Mouse (Mus musculus) cerebellum, postnatal 25 days (tissue): ENCODE results near the gene Fbxo36.
A peak's percentile ranks its signal among the peaks of the same experiment; 100 is the strongest.

ENCODE experiments used
- DNase-seq, 2 experiments: peaks; one replicate each; pipeline ENCODE4 v3.0.0; 2021; ENCODE audit warnings: mixed read lengths in 2 of 2

The Fbxo36 gene

DNA sequence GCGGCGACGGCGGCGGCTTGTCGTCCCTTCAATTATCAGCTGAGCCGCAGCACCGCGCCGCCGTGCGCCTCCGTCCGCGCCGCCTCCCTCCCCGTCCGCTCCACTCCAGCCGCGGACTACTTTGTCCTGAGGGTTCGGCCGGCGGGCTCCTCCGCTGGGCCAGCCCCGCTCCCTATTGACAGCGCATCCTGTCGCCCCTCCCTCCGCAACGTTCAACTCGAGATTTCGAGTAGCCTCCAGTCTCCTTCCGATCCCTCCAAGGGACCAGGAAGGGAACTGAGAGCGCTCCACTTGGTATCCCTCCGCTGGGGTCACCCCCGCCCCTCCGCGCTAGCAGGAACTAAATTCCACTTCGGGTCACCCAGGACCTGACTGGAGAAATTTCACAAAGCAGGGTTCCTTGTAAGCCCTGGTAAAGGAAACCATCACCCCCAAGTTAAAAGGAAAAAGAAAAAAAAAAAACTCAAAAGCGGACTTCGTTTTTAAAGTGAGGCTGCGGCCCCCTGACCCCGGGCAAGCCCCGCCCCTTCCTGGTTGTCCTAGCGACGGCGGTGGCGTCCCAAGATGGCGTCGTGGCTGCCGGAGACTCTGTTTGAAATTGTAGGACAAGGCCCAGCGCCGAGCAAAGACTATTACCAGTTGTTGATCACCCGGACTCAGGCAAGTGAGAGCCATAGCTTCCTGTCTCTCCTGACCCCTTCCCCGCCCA is at the start of gene Fbxo36:
Gene Fbxo36 (plus strand): TSS at position 533 of the 709 bp plus-strand sequence.
- peak; percentile 95 for DNase-seq

DNA sequence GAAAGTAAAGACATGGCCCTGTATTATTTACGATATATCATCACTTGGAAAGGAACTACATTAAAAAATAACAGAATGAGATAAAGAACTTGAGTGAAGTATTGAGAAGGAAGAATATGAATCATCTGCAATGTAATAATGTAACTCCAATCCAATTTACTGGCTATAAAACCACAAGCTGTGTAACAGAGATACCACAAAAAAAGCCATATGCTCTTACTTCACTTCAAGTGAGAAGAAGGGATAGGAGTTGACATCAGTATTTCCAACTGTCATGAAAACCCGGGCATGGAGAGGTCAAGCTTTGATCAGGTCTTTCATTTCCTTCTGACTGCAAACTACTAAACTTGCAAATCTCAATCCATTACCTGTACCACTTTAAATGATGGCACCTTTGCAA is 48.2 kb upstream of the Fbxo36 start:
- DNase-seq, result no peak

DNA sequence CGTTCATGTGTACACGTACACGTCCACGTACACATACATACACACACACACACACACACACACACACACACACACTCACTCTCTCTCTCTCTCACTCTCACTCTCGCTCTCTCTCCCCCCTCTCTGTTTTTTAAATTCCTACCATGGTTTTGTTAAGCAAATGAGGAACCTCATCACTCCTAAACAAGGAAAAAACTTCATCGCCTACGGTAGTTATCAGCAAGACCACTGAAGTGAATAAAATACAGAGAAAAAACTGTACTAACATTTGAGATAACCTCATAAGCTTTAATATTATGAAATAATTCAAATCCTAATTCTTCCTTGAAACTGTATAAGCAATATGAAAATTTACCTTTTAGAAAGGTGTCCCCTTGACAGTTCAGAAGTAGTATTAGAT is 44.3 kb upstream of the Fbxo36 start:
- no peak for DNase-seq

DNA sequence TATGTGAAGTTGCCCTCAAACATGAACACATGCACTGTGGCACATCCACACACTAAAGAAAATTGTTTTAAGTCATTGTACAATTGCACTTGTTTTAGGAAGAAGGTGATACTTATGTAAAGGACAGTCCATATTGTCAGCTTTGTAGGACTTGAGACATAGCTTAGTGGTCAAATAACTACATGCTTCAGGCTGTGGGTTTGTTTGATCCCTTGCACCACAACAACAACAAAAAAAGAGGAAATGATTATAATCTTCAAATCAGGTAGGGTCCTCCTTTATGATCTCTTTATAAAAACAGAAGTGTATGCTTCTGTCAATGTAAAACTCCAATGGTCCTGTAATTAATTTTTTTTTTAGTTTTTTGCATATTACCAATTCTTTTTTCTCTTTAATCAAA is 40.5 kb upstream of the Fbxo36 start:
- no peak for DNase-seq

DNA sequence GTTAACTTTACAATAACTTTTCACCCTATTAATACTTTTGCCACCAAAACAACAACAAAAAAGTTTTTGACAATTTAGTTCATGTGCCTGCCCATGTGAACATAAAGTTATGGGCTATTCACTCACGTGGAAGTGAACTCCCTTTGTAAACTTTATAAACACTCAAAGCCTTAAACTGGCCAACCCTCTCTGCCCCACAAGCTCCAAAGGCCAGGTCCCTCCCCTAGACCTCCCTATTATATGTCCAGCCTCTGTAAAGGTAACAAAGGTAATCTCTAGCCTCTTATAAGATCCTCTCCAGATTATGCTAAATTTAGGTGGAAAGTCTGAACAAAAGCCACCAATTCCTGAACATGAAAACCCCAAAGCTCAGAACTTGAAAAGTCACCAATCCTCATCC is 35.9 kb upstream of the Fbxo36 start:
- DNase-seq, result no peak

DNA sequence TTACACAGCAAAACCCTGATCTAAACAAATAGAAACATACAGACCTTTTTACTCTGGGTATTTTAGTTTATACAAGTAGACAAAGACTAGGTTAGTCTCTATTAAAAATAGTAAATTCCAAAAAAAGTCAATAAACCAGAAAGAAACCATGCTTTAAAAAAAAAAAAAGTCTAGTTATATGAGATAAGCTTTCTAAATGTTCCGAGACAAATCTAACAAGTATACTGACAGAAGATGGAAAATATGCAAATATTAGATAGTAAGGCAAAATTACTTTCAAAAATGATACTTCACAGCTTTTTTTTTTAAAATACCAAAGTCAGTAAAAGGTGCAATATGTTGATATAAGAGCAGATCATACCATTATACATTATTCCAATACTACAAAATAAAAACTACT is 22.0 kb upstream of the Fbxo36 start:
- DNase-seq, result no peak

DNA sequence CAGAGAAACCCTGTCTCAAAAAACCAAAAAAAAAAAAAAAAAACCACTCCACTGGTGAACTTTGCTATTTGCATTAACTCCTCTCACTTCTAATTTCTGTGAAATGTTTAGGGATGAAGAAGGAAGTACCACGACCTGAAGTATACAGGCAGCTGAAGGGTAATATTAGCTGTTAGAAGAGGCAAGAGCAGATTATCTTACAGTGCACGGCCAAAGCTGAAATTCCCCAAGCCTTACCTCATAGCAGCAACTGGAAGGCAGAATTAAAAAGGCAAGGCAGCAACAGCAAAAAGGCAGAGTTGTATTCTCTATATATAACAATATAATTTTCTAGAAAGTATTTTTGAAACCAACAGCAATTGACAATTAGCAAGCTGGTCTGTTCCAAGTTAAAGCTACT is 14.6 kb upstream of the Fbxo36 start:
- DNase-seq, result no peak

DNA sequence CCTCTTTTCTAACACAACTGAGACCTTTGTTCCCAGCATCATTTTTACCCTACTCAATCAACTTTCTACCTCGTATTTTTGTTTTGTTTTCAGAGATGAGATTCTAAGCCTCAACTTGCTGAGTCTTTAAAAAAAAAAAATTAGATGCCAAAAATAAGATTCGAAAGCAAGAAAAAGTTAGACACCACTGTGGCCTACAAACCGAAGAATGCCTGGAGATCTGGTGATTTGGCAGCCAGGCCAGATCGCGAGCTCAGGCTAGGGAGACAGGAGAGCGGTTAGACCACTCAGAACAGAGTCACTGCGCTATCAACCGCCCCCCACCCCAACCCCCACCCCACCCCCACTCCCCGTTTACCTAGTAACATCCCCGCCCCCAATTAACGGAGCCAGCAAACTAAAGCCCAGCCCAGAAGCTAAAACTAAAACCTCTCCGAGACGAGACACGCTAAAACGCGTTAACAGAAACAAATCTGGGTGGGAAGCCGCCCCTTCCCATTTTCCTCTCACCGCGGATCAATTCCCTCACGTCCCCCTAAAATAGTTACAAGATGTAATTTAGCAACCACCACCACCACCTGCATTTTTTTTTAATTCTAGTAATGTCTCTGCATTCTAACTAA is 2.0 kb upstream of the Fbxo36 start:
- peak in 1 of 2 experiments; percentile 24 for DNase-seq

DNA sequence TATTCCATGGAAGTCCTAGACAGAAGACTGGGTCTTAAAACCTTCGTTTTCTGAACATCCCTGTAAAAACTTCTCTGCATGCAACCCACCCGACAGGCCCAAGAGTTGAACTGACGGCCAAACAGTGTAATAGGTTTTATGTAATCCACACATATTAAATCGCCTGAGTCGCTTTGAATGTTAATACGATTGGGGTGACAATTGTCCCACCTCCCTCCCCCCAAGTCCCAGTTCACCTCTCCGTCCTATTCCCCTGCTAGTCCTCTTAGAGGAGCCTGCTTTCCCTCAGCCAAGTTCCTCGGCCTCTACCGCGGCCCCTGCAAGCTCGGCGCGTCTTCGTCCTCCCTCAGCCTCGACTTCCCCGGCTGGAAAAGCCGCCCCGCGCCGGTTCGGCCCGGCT is 1.5 kb upstream of the Fbxo36 start:
- no peak for DNase-seq

DNA sequence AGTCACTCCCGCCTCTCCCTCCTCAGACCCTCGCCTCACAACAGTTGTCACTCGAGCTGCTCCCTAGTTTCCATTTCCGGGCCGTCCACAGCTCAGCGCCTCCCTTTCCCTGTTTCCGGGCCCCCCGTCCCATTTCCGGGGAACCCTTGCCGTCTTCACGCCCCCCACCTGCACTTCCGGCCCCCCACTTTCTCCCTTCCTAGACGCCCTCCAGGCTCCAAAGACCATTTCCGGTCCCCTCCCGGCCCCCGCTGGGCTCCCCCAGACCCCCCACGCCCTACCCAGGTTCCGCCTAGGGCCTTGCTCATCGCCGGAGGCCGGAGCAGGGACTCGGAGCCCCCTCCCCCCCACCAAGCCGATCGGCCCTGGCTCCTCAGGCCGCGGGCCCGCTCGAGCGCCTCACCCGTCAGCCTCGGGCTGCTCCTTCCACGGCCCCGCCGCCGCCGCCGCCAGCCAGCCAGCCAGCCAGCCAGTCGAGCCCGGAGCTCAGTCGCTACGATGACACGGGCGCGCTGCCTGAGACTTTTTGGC is 955 bp upstream of the Fbxo36 start:
- peak in 1 of 2 experiments; percentile 77 for DNase-seq

DNA sequence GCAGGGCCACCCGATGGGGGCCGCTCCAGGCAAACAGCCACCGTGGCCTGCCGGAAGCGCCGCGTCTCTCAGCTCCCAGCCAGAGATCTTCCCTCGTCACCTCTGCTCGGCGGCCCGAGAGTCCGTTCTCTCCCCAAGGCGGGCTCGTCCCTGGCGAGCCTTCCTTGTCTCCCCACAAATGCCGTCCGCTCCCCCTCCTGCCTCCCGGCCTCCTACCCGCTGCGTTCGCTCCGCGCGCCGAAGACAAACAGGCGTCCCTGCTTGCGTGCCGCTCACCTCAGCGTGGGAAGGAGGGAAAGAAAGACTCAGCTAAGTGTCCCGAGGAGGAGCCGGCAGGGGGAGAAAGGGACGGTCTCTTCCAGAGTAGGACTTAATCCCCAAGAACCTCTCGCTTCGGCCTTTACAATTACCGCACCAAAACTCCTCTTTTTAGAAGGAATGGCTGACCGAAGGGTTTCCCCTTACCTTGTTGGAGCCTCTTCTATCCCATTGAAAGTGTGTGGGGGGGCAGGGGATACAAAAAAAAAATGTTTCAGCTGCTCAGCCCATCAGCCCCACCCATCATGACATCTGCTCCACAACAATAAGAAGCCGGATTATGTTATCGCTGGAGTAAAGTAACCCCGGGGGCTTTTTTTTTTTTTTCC is 500 bp downstream of the Fbxo36 start, which contains the start of gene Trip12:
Gene Trip12 (minus strand): TSS at position 499 of the 647 bp plus-strand sequence.
- no peak for DNase-seq

DNA sequence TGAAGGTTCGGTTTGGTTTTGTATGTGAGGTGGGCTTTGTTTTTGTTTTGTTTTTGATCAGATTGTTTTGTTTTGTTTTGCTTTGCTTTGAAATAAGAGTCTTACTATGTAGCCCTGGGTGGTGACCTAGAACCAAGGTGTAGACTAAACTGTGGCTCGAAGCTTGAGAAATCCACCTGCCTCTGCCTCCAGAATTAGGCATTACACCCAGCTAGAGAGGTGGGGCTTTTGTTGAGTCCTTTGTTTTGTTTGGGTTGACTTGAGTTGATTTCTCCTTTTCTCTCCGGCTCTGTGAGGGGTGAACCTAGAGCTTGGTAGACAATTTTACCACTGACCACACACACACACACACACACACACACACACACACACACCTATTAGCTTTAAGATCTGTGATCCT is 1.4 kb downstream of the Fbxo36 start:
- DNase-seq, result no peak

DNA sequence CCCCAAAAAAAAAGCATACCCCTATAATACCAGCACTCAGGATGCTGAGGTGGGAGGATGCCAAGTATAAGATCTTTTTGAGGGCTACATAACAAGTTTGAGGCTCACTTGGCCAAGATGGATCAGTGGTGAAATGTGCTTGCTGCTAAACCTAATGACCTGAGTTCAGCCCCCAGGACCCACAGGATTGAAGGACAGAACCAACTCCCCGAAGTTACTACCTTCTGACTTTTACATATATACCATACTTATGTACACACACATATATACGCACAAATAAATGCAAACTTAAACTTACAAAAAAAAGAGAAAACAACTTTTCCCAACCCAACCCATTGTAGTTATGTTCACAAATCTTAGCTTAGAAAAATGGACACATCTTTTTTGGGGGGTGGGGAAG is 3.7 kb downstream of the Fbxo36 start:
- DNase-seq, result no peak

DNA sequence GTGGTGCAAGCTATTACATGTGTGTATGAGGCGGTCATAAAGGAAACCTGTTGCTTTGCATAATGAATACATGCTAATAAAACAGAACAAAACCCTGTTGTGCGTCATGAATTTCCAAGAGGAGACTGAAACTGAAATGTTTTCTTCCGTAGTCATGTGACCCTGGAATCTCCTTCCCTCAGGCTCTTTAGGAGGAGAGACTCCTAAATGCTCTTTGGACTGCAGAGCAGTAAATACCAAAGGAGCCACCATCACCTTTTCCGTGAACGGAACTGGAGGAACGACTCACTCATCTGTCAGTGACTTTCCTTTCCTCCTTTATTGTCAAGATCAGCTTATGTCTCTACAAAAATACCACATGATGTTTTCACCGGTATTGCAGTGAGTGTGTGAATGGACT is 8.1 kb downstream of the Fbxo36 start:
- DNase-seq, result no peak

DNA sequence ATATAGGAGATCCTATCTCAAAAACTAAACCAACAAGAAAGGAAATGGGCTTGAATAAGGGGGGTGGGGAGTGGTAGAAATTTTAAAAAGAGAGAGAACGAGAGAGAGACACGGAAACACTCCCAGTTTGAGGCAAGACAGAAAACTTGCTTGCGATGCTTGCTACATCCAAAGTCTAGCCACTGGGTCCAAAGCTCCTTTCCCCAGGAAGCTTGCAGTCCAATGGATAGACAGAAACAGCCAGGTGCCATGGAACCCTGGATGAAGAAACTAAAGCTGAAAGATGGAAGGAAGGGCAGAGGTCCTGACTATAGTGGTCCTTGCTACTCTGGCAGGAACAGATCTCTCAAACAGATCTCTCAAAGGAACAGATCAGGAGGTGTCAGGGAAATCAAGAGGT is 8.7 kb downstream of the Fbxo36 start:
- DNase-seq, result no peak

DNA sequence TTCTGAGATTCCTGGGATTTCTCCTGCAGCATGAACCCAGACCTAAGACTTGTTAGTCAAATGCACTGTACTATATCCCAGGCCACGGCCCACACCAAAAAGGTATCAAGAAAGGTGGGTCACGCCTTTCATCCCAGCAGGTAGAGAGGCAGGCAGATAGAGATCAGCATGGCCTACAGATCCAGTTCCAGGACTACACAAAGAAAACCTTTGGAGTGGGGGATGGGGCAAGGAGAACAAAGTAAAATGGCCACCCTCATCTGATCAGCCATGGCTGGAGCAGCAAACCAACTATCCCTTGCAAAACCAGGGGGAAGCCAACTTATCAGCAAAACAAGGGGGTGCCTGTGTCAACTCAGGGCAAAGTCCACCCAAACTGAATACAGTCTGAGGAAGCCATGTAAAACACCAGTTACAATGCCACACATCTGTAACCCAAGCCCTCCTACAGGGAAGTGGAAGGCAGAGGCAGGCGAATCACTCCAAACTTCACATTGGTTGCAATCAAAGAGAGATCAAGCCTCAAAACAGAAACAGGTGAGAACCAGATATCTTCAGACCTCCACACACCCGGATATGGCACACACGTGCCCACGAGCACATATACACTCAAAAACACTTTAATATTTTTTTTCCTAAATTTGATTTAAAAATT is 9.3 kb downstream of the Fbxo36 start:
- DNase-seq, result no peak

DNA sequence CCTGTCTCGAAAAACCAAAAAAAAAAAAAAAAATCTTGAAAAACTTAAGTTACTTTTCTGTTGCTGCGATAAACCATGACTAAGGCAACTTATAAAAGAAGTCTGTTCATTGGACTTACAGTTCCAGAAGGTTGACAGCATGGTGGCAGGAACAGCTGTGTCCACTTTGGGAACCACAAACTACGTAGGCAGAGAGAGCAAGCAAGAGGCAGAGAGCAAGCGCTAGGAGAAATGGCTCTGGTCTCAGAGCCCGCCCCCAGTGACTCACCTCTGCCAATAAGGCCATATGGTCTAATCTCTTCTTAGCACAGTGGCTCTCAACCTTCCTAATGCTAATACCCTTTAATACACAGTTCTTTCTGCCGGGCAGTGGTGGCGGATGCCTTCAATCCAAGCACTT is 10.2 kb downstream of the Fbxo36 start:
- DNase-seq, result no peak

DNA sequence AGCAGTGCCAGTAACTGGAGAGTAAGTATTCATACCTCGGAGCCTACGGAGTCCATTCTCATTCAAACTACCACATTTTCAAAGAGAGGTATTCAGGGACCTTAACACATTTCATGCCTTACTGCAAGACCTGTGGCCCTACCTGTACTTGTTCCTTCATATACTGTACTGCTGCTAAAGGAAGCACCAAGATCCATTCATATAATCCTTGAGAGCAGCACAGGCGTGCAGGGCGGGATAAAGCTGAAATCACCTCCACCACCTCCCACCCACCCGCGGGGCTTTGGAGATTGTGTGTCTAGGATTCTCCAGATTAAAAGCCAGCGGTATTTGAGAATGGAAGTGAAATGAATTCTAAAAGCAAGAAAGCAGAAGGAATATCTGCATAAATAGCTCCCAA is 10.8 kb downstream of the Fbxo36 start:
- DNase-seq, result no peak

DNA sequence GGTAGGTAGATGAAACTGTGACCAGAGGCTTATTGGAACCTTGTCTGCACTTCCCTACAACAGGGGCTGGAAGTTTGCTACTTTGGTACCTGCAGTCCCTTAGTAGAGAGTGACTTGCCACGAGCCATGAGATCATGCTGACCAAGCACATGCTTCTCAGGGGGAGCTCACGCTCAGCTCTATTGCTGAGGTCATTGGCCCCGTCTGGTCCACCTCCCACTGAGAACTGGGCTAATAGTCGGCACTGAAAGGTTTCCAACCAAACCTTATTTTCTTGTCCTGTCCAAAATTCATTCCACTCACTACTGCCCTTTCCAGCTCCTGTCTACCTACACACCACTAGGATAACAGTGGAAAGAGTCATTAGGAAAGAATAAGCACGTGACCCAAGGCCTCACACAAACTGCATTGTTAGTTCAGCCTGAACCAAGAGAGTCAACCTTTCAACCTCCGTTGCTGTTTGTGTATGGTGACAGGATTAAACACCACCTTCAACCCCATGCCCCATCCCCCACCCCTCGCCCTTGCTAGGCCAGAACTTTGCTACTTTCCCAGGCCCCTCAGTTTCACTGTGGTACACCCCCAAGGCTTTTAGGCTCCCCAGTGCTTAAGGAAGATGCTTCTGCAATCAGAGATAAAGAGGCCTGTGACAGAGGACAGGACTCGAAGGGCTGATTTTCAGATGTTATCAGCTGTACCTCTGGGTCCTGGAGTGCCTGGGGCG is 12.0 kb downstream of the Fbxo36 start:
- peak; percentile 12 to 23 for DNase-seq

DNA sequence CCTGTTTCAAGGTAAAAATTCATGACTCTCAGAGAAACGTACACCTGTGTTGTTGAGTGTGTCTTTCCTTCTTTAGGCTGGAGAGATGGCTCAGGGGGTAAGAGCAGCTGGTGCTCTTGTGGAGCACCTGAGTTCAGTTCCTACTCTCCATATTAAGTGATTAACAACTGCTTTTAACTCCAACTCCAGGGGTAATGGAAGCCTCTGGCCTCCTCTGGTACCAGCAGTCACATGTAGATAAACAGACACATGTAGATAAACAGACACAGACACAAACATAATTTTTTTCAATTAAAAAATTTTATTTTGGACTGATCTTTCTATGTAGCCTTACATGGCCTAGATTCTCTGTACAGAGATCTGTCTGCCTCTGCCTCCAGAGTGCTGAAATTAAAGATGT is 14.1 kb downstream of the Fbxo36 start:
- DNase-seq, result no peak

DNA sequence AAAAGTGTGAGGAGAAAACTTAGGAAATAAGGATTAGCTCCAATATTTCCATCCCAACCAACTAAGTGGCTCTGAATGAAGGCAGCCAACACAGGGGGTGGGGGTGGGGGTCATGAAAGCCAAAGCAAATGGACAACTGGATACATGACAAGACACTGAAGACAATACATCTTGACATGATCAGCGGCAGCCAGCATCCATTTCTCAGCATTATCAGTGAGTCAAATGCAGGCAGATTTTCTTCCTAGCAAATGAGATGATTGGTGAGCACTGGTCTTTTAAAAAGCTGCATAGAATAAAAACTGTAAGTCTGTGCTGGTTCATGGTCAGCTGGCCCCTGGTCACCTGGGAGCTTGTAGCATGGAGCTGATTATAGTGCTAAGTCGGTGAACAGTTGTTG is 15.3 kb downstream of the Fbxo36 start:
- DNase-seq, result no peak

DNA sequence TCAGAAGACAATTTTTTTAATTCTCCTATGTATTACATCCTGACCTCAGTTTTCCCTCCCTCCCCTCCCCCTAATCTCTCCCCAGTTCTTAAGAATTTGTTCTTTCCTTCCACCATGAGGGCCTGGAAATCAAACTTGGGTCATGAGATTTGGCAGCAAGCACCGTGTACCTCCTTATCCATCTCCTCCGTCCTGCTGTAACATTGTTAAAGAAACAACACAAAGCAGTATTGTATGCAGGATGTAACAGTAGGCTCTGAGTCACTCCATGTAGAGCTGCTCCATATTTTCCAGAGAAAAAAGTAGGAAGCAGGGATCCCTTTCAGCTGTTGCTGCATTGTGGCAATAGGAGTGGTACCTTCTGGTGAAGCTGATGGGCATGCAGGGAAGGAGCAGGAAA is 16.1 kb downstream of the Fbxo36 start:
- DNase-seq, result no peak

DNA sequence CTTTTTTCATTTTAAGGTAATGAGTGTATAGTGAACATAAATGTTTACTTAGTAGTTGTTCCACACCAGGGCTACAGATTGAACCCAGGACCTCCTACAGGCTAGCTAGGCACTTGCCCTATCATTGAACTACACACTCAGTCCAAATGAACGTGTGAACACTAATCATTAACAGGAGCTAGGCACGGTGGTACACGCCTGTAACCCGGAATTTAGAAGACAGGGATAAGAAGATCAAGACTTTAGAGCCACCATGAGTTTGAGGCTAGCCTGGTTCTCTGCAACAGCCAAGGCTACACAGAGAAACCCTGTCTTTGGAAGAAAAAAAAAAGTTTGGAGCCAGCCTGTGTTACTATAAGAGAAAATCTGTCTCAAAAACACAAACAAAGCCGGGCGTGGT is 20.0 kb downstream of the Fbxo36 start:
- no peak for DNase-seq
